Mouse (Mus musculus) megakaryocyte, embryonic 14.5 days (primary cell): ENCODE data around the gene Pde11a. TPM values are rescaled to one million over a fixed set of nuclear protein-coding genes. Genes with fewer than 3 reads are reported as not detected.

Experiments
- H3K27me3 ChIP-seq: replicated peaks from 2 replicates; pipeline ENCODE3; 2012; ENCODE audit warnings: inconsistent platforms
- H3K36me3 ChIP-seq: replicated peaks from 2 replicates; pipeline ENCODE3; 2012; ENCODE audit warnings: low read length, inconsistent platforms, mixed read lengths
- H3K4me1 ChIP-seq: 2 replicates; pipeline ENCODE4 v1.6.1; 2012; ENCODE audit warnings: inconsistent platforms
- H3K4me3 ChIP-seq: replicated peaks from 2 replicates; pipeline ENCODE3; 2012; ENCODE audit warnings: moderate library complexity, mild to moderate bottlenecking, inconsistent platforms
- H3K9me3 ChIP-seq: 2 replicates; pipeline ENCODE4 v1.6.1; 2012; ENCODE audit warnings: inconsistent platforms
- FLI1 ChIP-seq: IDR thresholded peaks from 2 replicates; pipeline ENCODE4 v1.6.1; 2012; ENCODE audit warnings: low read length, inconsistent platforms, mixed read lengths
- GATA1 ChIP-seq: IDR thresholded peaks from 3 replicates; pipeline ENCODE4 v1.6.1; 2012; ENCODE audit warnings: mixed read lengths, low read length, inconsistent platforms, borderline replicate concordance
- polyA plus RNA-seq: library from polyadenylated mRNA; stranded (reverse); fragments of >175 nt; gene quantifications from 2 replicates; pipeline ENCODE4 v1.2.3, GENCODE M21; 2012; ENCODE audit warnings: low replicate concordance; ENCODE audit not compliant: insufficient read depth

The Pde11a gene
- polyA plus RNA-seq, 1 experiment = not detected

DNA sequence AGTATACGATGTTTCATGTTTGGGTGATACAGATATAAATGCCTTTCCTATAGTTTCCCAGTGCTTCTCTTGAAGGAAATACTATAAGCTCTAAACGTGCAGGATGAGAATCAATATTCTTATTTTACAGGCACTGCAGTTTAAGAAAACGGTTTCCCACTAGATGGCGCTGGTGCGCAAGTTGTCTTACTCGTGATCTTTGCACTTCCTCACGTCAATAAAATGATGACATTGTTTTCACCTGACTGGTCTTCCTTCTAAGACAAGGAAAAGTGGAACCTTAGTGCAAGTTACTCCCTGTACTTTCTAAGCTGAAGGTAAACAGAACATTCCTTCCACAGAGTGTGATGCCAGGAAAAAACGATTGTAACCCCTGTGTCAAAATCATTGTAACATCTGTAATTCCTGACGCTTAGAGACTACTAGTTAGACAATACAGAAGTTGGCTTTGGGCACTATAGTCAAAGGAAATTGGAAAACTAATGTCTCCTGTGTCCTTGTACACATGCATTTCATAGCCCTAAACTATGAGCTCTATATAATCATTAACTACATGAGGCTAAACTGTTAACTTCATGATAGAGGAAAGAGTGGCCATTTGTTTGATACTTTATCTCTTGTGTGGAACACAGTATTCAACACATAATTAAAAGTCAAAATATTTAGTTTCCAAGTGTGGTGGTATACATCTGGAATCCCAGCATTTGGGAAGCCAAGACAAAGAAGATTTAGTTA is 28.8 kb upstream of the Pde11a start:
- no peak overlapping the region for H3K4me3 ChIP-seq
- peaks cover 5% of the 10 kb centered on the region for H3K36me3 ChIP-seq
- no peaks in the 10 kb centered on the region for H3K27me3 ChIP-seq
- TF ChIP-seq FLI1 (no peak), GATA1 (no peak)
- H3K4me1 ChIP-seq = peaks cover 16% of the 10 kb centered on the region
- H3K9me3 ChIP-seq = no peaks in the 10 kb centered on the region

DNA sequence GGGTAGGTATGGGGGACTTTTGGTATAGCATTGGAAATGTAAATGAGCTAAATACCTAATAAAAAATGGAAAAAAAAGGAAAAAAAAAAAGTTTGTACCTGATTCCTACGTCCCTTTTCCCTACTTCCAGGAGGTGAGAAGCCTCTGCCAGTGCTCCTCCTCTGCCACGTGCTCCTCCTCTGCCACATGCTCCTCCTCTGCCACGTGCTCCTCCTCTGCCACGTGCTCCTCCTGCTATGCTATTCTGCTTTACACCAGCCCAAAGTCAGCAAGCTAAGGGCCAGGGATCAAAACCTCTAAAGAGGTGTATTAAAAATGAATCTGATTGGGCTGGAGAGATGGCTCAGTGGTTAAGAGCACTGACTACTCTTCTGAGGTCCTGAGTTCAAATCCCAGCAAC is 27.2 kb upstream of the Pde11a start:
- TF ChIP-seq FLI1 (no peak), GATA1 (no peak)
- Histone ChIP-seq H3K4me1 (peaks cover 13% of the 10 kb centered on the region), H3K27me3 (no peaks in the 10 kb centered on the region), H3K9me3 (no peaks in the 10 kb centered on the region), H3K4me3 (peak overlapping the region; percentile 24), H3K36me3 (no peaks in the 10 kb centered on the region)

DNA sequence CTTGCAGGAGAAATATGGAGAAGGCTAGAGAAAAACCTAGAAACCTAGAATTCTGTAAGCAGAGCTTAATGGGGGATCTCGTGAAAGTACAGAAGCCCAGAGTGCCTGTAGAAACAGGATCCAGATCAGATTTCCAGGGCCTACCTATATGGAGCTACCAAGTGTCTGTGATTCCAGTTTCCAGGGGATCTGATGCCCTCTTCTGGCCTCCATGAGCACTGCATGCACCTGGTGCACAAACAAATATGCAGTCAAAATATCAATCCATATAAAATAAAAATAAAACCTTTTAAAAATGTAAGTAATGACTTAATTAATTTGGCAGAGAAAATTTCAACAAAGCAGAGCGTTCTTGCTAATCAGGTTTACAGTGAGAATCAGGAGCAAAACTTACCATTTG is 23.5 kb upstream of the Pde11a start:
- TF ChIP-seq FLI1 = no peak
- no peak for TF ChIP-seq GATA1
- no peaks in the 10 kb centered on the region for H3K4me1 ChIP-seq
- no peaks in the 10 kb centered on the region for H3K27me3 ChIP-seq
- no peaks in the 10 kb centered on the region for H3K36me3 ChIP-seq
- H3K4me3 ChIP-seq = no peak overlapping the region
- no peaks in the 10 kb centered on the region for H3K9me3 ChIP-seq

DNA sequence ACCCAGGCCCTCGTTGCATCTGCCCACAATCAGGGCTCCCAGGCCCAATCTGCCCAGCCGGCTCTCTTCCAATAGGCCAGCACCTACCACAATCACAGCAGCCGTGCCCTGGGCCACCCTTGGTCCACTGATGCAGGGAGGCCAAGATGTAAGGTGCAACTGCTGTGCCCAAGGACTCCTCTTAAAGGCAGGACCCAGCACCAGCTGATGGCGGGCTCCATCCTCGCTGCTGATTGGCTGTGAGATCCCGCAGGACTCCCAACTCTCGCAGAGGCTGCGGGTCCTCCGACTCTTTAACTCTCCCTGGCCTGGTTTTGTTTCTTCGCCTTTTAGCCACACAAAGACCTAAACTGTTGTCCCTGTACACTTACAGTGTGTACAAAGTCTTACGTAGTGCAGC is 21.7 kb upstream of the Pde11a start, which contains the start of gene Cyct:
TSS of gene Cyct (minus strand) at position 225 of the 400 bp plus-strand sequence.
- Histone ChIP-seq H3K27me3 (no peaks in the 10 kb centered on the region), H3K36me3 (no peaks in the 10 kb centered on the region), H3K4me3 (peak within 1 kb of the TSS; percentile 23), H3K9me3 (no peaks in the 10 kb centered on the region), H3K4me1 (no peaks in the 10 kb centered on the region)
- TF ChIP-seq FLI1 (no peak), GATA1 (no peak)

DNA sequence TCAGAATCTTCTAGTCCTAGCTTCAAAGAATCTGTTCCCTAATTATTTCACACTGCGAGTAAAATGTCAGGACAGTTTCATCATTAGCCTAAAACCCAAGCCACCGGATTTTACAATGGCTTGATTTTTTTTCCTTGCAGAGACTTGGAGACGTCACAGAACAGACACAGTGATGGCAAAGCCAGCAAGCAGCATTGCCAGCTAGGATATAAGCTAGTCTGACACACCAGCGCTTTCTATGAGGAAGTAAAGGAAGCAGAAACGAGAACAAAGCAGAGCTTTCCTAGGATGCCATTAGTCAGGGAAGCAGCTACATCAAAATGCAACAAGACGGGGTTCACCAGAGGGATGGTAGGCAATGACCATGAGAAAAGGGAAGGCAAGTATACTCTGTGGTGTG is 9.3 kb upstream of the Pde11a start:
- Histone ChIP-seq H3K36me3 (no peaks in the 10 kb centered on the region), H3K4me1 (no peaks in the 10 kb centered on the region), H3K4me3 (no peak overlapping the region), H3K27me3 (peaks cover 3% of the 10 kb centered on the region), H3K9me3 (peaks cover 8% of the 10 kb centered on the region)
- TF ChIP-seq FLI1 (no peak), GATA1 (no peak)

DNA sequence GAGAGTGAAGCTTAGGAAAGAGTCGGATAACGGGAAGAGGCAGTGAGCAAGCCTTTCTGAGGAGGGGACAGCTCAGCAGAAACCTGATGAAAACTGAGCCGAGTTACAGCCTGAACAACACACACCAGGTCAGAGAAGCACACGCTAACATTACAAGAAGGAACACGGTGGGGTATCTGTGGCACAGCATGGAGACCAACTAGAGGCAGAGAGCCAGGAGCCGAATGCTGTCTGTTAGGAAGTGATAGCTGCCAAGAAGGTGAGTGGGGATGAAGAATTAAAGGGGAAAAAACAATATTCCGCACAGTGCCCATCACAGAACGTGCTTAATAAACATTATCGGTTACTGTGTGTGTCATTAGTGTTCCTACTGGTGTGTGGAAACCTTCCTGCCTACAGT is 3.6 kb upstream of the Pde11a start:
- Histone ChIP-seq H3K27me3 (peaks cover 32% of the 10 kb centered on the region), H3K9me3 (peaks cover 11% of the 10 kb centered on the region; the same call in 1 of the 2 replicates), H3K36me3 (no peaks in the 10 kb centered on the region), H3K4me1 (peaks cover 8% of the 10 kb centered on the region), H3K4me3 (no peak overlapping the region)
- no peak for TF ChIP-seq GATA1
- TF ChIP-seq FLI1 = no peak

DNA sequence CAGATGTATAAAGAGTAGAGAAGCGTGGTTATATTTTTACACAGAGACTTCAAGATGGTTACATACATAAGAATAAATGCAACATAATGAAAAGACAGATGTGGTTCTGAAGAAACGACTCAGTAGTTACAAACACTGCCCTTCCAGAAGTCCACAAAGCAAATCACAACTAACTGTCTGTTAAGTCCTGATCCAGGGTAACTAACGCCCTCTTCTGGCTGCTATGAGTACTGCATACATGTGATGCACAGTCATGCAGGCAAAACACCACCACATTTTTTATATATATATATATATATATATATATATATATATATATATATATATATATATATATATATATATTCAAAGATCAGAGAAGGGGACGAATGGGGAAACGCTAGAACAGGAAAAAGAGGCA is 4.0 kb downstream of the Pde11a start:
- Histone ChIP-seq H3K36me3 (no peaks in the 10 kb centered on the region), H3K4me3 (no peak overlapping the region), H3K27me3 (peaks cover 27% of the 10 kb centered on the region), H3K4me1 (peaks cover 8% of the 10 kb centered on the region), H3K9me3 (peaks cover 11% of the 10 kb centered on the region; the same call in 1 of the 2 replicates)
- TF ChIP-seq FLI1 (no peak), GATA1 (no peak)

DNA sequence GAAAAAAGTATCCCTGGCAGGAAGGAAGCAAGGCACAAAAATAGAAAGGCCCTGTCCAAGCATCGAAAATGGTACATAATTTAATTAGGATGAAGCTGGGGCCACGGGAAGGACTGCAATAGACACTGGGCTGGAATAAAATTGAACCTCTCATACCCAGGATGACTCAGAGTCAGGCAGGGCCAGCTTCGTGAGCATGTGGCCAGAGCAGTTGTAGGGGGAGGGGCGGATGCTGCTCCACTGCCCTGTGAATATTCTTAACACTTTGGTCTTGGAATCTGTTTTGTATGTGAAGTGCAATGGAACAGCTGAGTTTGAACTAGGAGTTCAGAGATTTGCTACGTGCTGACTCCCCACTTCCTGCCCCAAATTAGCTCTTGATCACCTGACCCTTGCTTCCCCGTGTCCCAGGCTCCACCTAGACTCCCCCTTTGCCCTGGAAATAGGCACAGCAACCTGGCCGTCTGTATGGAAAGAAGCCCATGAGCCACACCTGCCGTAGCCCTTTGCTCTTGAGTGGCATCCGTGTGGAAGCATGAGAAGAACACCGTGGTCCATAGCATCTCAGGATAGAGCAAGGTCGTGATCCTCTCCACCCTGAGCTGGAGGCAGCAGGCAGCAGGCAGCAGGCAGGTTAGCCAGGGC is 6.3 kb downstream of the Pde11a start:
- Histone ChIP-seq H3K4me1 (no peaks in the 10 kb centered on the region), H3K9me3 (no peaks in the 10 kb centered on the region), H3K27me3 (peaks cover 6% of the 10 kb centered on the region), H3K4me3 (no peak overlapping the region), H3K36me3 (no peaks in the 10 kb centered on the region)
- TF ChIP-seq FLI1 = no peak
- TF ChIP-seq GATA1 = no peak

DNA sequence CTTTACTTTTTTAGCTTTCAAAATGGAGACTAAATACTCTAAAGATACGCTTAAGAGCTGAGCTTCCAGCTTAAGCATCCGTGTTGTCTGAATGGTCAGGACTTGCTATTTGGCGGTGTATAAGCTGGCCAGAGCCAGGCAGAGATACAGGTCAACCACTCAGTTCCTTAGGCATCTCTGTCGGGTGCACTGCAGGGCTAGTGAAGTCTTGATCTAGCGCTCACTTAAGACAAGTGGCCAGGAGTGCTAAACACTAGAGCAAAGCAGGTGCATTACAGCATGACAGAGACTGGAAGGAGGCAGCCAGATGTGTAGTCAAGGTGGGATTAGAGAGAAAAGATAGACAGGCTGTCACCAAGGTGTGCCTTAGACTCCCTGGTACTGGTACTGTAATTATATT is 8.5 kb downstream of the Pde11a start:
- H3K4me3 ChIP-seq = no peak overlapping the region
- no peaks in the 10 kb centered on the region for H3K27me3 ChIP-seq
- TF ChIP-seq FLI1 = no peak
- no peak for TF ChIP-seq GATA1
- no peaks in the 10 kb centered on the region for H3K4me1 ChIP-seq
- H3K36me3 ChIP-seq = no peaks in the 10 kb centered on the region
- H3K9me3 ChIP-seq = no peaks in the 10 kb centered on the region

DNA sequence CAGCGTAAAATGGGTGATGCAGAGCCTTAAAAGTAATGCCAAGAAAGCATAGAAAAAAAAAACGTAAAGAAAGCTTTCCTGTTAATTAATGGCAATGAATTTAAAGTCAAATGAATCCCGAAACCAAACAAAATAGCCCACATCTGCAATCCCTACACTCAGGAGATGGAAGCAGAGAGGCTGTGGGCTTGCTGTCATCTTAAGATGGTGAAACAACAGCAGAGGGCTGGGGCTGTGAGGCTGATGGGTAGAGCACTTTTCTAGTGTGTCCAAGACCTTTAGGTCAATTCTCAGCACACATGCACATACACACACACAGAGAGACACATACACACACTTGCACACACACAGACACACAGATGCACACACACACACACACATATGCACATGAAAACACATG is 12.4 kb downstream of the Pde11a start:
- H3K4me3 ChIP-seq = no peak overlapping the region
- TF ChIP-seq GATA1 (no peak), FLI1 (no peak)
- no peaks in the 10 kb centered on the region for H3K4me1 ChIP-seq
- no peaks in the 10 kb centered on the region for H3K36me3 ChIP-seq
- H3K27me3 ChIP-seq = no peaks in the 10 kb centered on the region
- H3K9me3 ChIP-seq = no peaks in the 10 kb centered on the region

DNA sequence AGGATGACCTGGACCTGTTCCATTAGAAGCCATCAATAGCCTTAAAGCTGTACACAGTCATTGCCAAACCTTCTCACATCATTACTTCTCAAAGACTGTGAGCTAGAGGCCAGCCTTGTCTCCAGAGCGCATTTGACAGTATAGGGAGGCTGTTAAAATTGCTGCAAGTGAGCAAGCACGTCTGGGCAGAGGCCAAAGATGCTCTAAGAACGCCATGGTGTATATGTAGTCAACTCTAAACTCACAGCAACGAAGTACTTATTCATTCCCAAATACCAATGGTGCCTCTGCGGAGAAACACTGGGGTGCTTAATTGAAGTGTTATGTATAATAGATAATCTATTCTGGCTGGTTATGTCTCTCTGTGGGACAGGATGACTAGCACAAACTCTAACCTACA is 14.1 kb downstream of the Pde11a start:
- Histone ChIP-seq H3K4me3 (no peak overlapping the region), H3K36me3 (no peaks in the 10 kb centered on the region), H3K4me1 (no peaks in the 10 kb centered on the region), H3K9me3 (no peaks in the 10 kb centered on the region), H3K27me3 (no peaks in the 10 kb centered on the region)
- TF ChIP-seq FLI1 (no peak), GATA1 (no peak)
